In the genomic region with DNA sequence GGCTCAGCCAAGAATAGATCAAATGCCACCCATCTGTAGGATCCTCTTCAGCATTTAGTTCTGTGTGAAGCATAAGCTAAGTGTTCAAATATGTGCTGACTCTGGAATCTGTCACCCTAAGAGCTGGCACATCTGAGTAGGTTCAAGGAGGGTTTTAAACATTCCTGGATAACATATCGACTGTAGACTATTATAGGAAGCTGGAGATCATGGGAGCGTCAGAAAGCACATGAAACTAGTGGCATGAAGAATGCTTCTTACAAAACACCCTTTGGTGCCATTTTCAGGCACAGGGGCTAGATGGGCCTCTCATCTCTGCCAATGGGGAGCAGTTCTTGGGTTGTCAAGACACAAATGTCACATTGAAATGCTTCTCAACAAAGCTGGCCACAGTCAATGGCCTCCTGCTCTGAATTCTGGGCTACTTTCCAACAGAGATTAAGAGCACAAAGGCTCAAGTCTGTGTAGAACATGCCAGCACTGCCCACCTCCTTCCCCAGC, we compare ENCODE assay signal across 10 mouse cellular contexts. TPM values are rescaled to one million over a fixed set of nuclear protein-coding genes. Genes with fewer than 3 reads are reported as not detected.
DNase-seq lines count a peak whose midpoint lies in the region; ATAC-seq and TF ChIP-seq lines count a peak whose summit lies in the region.
"Had no signal": no experiment of that assay in that cellular context is flagged by ENCODE, and none has a peak within 500 bp of the region (broad histone marks: within the 10 kb centered on the region; RNA-seq: fewer than 3 reads in every experiment).

No protein-coding gene starts in this region.

- peak; percentile 95 for DNase-seq in heart, adult 11 months
- no peak for DNase-seq in heart, postnatal 25 days (ENCODE audit: low spot score)
- no peak for DNase-seq in urinary bladder, postnatal 10 days (ENCODE audit: low spot score)

- no peak for TF ChIP-seq CTCF in small intestine, adult 2 months (IDR thresholded peaks at IDR 0.05; ENCODE audit: extremely low read depth, insufficient read length, insufficient replicate concordance, low read depth, low read length)

- no peaks in the 10 kb centered on the region for H3K9me3 ChIP-seq in heart, embryonic 13.5 days
- no peaks in the 10 kb centered on the region for H3K9me3 ChIP-seq in limb, embryonic 15.5 days
- H3K9me3 ChIP-seq: megakaryocyte, embryonic 14.5 days had no signal

- no peak overlapping the region for H3K4me3 ChIP-seq in brown adipose tissue, adult 24 weeks (ENCODE audit: insufficient read depth, low read depth, low read length)
- peak overlapping the region; percentile 34; the same call in 1 of the 2 replicates for H3K4me3 ChIP-seq in heart, embryonic 13.5 days
- H3K4me3 ChIP-seq in limb, embryonic 15.5 days = no peak overlapping the region
- no peak overlapping the region for H3K4me3 ChIP-seq in small intestine, adult 2 months (ENCODE audit: low read depth, low read length)
- H3K4me3 ChIP-seq: erythroblast, embryonic 14.5 days had no signal

- no peaks in the 10 kb centered on the region for H3K27me3 ChIP-seq in heart, embryonic 13.5 days (replicated peaks)
- H3K27me3 ChIP-seq in limb, embryonic 15.5 days = no peaks in the 10 kb centered on the region
- no peaks in the 10 kb centered on the region for H3K27me3 ChIP-seq in small intestine, adult 2 months (ENCODE audit: control insufficient read depth, insufficient read depth, low read length)
- H3K27me3 ChIP-seq: megakaryocyte, embryonic 14.5 days had no signal

- 17% methylated on average over 2 of the region's 2 CpGs for WGBS in heart, embryonic 13.5 days
- 40% methylated on average over 2 of the region's 2 CpGs for WGBS in limb, embryonic 15.5 days
- 17% methylated on average over 2 of the region's 2 CpGs for WGBS in small intestine, adult 2 months

- peak overlapping the region; percentile 66 for H3K4me2 ChIP-seq in heart, embryonic 13.5 days
- no peak overlapping the region for H3K4me2 ChIP-seq in limb, embryonic 15.5 days

- peaks cover 25% of the 10 kb centered on the region for H3K4me1 ChIP-seq in brown adipose tissue, adult 24 weeks (ENCODE audit: control insufficient read depth, insufficient read depth, insufficient read length, low read length)
- H3K4me1 ChIP-seq in heart, embryonic 13.5 days = peaks cover 77% of the 10 kb centered on the region
- H3K4me1 ChIP-seq in limb, embryonic 15.5 days = peaks cover 36% of the 10 kb centered on the region
- H3K4me1 ChIP-seq in small intestine, adult 2 months (ENCODE audit: control insufficient read depth, insufficient read depth, insufficient read length, low read length) = peaks cover 32% of the 10 kb centered on the region

- H3K27ac ChIP-seq in brown adipose tissue, adult 24 weeks (replicated peaks; ENCODE audit: low read depth, low read length) = peak overlapping the region; percentile 57
- peak overlapping the region; percentile 100 for H3K27ac ChIP-seq in heart, embryonic 13.5 days (replicated peaks)
- H3K27ac ChIP-seq in limb, embryonic 15.5 days = peak overlapping the region; percentile 63
- H3K27ac ChIP-seq in small intestine, adult 2 months (ENCODE audit: insufficient read depth, low read depth, low read length) = peak overlapping the region; percentile 9; the same call in 1 of the 2 replicates

- H3K9ac ChIP-seq in heart, embryonic 13.5 days = peak overlapping the region; percentile 78
- H3K9ac ChIP-seq in limb, embryonic 15.5 days = no peak overlapping the region

- TF ChIP-seq POLR2A in small intestine, adult 2 months (IDR thresholded peaks at IDR 0.05; ENCODE audit: low read depth, low read length) = no peak

- H3K36me3 ChIP-seq in heart, embryonic 13.5 days = peaks cover 26% of the 10 kb centered on the region
- H3K36me3 ChIP-seq in limb, embryonic 15.5 days = peaks cover 10% of the 10 kb centered on the region
- H3K36me3 ChIP-seq in small intestine, adult 2 months (ENCODE audit: control insufficient read depth, insufficient read depth, low read length) = peaks cover 9% of the 10 kb centered on the region

- intact Hi-C loops in heart, postnatal 25 days (cut with DNase I) = loop anchor here (2.0 kb wide), 1 partner anchor 32 kb away; no protein-coding TSS in a partner anchor

- peak; percentile 45; the same call in 1 of the 2 replicates for ATAC-seq in heart, embryonic 13.5 days (ENCODE audit: extremely low read depth, insufficient number of reproducible peaks, low FRiP score, low TSS enrichment)
- ATAC-seq in limb, embryonic 15.5 days (ENCODE audit: insufficient number of reproducible peaks, low FRiP score, low TSS enrichment, low read depth) = no peak
- ATAC-seq in monocyte, adult 5-6 weeks (replicated peaks; ENCODE audit: insufficient number of reproducible peaks, low FRiP score, low TSS enrichment, poor library complexity, severe bottlenecking) = no peak

RNA-seq across cellular contexts. Expression of gene Cfap20, which starts 7.8 kb away (rescaled TPM):
- total RNA-seq in heart, postnatal 25 days (2021) = 10 to 100 TPM; 27.1 to 28.7 TPM
- 17.2 and 22.0 TPM in 2 replicates for polyA plus RNA-seq in brown adipose tissue, adult 24 weeks (2012; ENCODE audit: insufficient read depth, insufficient read length, missing spikeins)
- 151 and 167 TPM in 2 replicates for polyA plus RNA-seq in heart, embryonic 13.5 days (2015; fragmentation: Nextera tagmentation; extraction: Ambion mirVana)
- polyA plus RNA-seq in limb, embryonic 15.5 days (2015; fragmentation: Nextera tagmentation; extraction: Ambion mirVana) = 122 and 128 TPM in 2 replicates
- 25.6 and 33.3 TPM in 2 replicates for polyA plus RNA-seq in small intestine, adult 2 months (2012; rRNA removed)
- total RNA-seq in monocyte, adult 5-6 weeks (2017) = 27.0 to 52.7 TPM (median 36.3 TPM) in 3 replicates

Comparison
In these comparisons a context has a peak if more than half of its experiments do, and no peak if none do; other contexts are left out.
1. H3K27ac ChIP-seq: peak in every context shown above with its lines; median percentile 100 in heart, embryonic 13.5 days; 63 in limb, embryonic 15.5 days; 57 in brown adipose tissue, adult 24 weeks; 9 in small intestine, adult 2 months.